Mouse (Mus musculus) Patski (cell line): ENCODE measurements around the gene Gpalpp1. TPM values are rescaled to one million over a fixed set of nuclear protein-coding genes. Genes with fewer than 3 reads are reported as not detected.

ENCODE experiments used
- ATAC-seq: fragments of 100-300 bp; one replicate; pipeline ENCODE4 v1.8.0; 2021
- CTCF ChIA-PET: fragments of 350-600 bp; sonication (Branson Sonifier 250); formaldehyde crosslinking; loops from one replicate; lab custom pipeline; 2022; ENCODE audit warnings: inconsistent platforms; lab: Charles Lee
- POLR2A ChIA-PET: fragments of 350-600 bp; sonication (Branson Sonifier 250); formaldehyde crosslinking; loops from one replicate; lab custom pipeline; 2022; ENCODE audit warnings: antibody characterized with exemption, inconsistent platforms; lab: Charles Lee
- DNase-seq: peaks from one replicate; pipeline ENCODE4 v3.0.0-alpha.2; 2011; ENCODE audit warnings: low read depth, low spot score
- H3K27me3 ChIP-seq: fragments of 371-371 bp; one replicate; pipeline ENCODE4 v1.5.1; 2021
- CTCF ChIP-seq: fragments of 100-300 bp; IDR thresholded peaks from one replicate; pipeline ENCODE4 v1.5.1; 2021
- in situ Hi-C: fragments of 300-500 bp; cut with MboI; formaldehyde crosslinking; loops from 3 replicates; pipeline ENCODE4 v1.11.1; 2018; ENCODE audit warnings: low pct_unique_long_range_greater_than_20kb, mixed read lengths
- polyA plus RNA-seq: library from polyadenylated mRNA; unstranded; gene quantifications from one replicate; pipeline ENCODE4 v1.2.3, GENCODE M21; 2021

Gpalpp1 gene
- polyA plus RNA-seq, 1 experiment from 2014 or later = 18.9 TPM

DNA sequence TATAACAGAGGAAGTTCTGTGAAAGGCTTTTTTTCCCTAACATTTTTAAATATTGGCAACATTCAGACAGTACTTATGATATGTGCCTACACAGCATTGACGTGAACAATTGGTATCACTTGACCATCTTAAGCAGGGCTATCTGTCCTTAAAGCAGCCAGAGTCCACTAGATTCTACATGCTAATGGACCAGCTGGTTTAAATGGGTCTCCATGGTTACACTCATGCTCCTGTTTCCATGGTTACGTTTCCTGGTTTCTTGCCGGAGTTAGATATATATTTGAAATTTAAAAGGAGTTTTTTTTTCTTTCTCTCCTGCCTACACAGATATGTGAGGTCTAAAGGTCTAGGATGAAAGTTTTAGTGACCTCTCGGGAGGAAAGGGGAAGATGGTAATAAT is 34.0 kb downstream of the Gpalpp1 start:
- POLR2A ChIA-PET = interaction anchor here (0.6 to 1.0 kb wide), 3 partner anchors 44 to 148 kb away, joined by 3 to 5 read pairs (median 5); no protein-coding TSS in a partner anchor
- CTCF ChIA-PET = interaction anchor here (0.8 to 3.4 kb wide), 11 partner anchors 8 to 221 kb away, joined by 3 to 21 read pairs (median 4); no protein-coding TSS in a partner anchor
- no peak for DNase-seq
- H3K27me3 ChIP-seq = no peaks in the 10 kb centered on the region
- in situ Hi-C loops = loop anchor here (5.0 kb wide), 1 partner anchor 179 kb away; no protein-coding TSS in a partner anchor
- TF ChIP-seq CTCF = no peak
- no peak for ATAC-seq

DNA sequence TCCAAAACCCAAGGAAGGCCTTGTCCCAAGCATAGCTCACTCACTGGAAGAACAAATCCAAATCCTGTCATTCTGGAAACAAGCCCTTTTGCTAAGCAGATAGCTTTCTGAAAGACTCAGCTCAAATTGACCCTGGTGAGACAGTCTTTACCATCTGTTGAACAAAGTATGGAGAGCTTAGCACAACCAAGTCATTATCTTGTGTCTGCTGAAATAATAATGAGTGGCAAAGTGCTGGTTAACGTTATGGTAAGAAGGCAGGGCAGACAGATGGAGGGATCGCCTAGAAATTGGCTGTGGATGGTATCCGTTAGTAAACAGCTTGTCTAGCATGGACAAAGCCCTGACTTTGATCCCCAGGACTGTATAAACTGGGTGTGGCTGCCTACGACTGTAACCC is 34.8 kb downstream of the Gpalpp1 start:
- ChIA-PET CTCF (interaction anchor here (0.8 to 3.4 kb wide), 8 partner anchors 44 to 204 kb away, joined by 3 to 21 read pairs (median 4); no protein-coding TSS in a partner anchor), POLR2A (interaction anchor here (0.7 to 1.0 kb wide), 3 partner anchors 154 to 199 kb away, joined by 3 to 11 read pairs (median 4); no protein-coding TSS in a partner anchor)
- ATAC-seq (no peak), DNase-seq (no peak)
- TF ChIP-seq CTCF = no peak
- in situ Hi-C loops = loop anchor here (5.0 kb wide), 1 partner anchor 178 kb away; no protein-coding TSS in a partner anchor
- H3K27me3 ChIP-seq = no peaks in the 10 kb centered on the region

GRCm38 (mm10) chr14:76074206-76074605 is 36.4 kb downstream of the Gpalpp1 start:
- in situ Hi-C loops = no loop called here
- no peak for TF ChIP-seq CTCF
- ATAC-seq = no peak
- CTCF ChIA-PET = interaction anchor here (0.8 kb wide), 1 partner anchor 172 kb away, joined by 3 read pairs; no protein-coding TSS in a partner anchor
- H3K27me3 ChIP-seq = no peaks in the 10 kb centered on the region
- POLR2A ChIA-PET = interaction anchor here (1.0 to 1.3 kb wide), 2 partner anchors 14 to 80 kb away, joined by 3 to 4 read pairs; no protein-coding TSS in a partner anchor
- DNase-seq = no peak

DNA sequence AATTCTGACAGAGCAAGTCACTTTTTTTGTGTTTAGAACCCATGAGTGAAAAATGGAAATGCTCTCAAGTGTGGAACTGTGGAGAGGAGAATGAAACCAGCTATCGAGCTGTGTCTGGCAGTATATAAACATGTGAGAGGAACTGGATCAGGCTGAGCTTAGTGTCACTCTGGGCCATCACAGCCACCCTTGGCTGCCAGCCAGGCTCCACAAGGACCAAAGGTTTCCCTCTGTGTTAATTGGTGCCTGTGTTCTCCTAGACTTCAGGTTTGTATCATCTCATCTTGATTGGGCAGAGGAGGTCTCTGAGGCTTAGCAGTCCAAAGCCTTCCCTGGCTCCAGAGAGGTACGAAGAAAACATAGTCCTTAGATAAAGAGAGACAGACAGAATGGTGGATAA is 37.9 kb downstream of the Gpalpp1 start:
- DNase-seq = no peak
- no peaks in the 10 kb centered on the region for H3K27me3 ChIP-seq
- in situ Hi-C loops = no loop called here
- ChIA-PET POLR2A (no interaction called here), CTCF (no interaction called here)
- ATAC-seq = no peak
- no peak for TF ChIP-seq CTCF

- ChIA-PET CTCF (interaction anchor here (1.4 kb wide), 1 partner anchor 21 kb away, joined by 3 read pairs; no protein-coding TSS in a partner anchor), POLR2A (interaction anchor here (0.5 to 3.0 kb wide), 2 partner anchors 9 to 24 kb away, joined by 3 to 7 read pairs; no protein-coding TSS in a partner anchor)
- peaks cover 5% of the 10 kb centered on the region for H3K27me3 ChIP-seq
- ATAC-seq (peak; percentile 35), DNase-seq (peak; percentile 72)
- no peak for TF ChIP-seq CTCF
- in situ Hi-C loops = no loop called here
These were observed 41.3 kb downstream of the Gpalpp1 start for GRCm38 (mm10) chr14:76069296-76069695.

DNA sequence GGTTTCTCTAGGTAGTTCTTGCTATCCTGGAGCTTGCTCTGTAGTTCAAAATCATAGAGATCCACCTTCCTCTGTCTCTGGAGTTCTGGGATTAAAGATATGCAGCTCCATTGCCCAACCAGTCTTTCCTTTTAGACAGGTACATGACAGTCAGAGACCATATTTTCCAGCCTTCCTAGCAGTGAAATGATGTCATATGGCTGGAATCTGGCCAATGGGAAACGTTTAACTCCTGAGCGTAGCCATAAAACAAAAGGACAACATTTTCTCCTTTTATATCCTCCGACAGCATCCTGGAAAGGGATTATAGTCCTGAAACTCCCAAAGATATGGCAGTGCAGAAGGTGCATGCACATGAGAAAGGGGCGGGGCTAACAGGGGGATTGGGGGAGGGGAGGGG is 42.3 kb downstream of the Gpalpp1 start:
- H3K27me3 ChIP-seq = peaks cover 5% of the 10 kb centered on the region
- ATAC-seq (no peak), DNase-seq (no peak)
- POLR2A ChIA-PET = interaction anchor here (0.8 to 3.0 kb wide), 2 partner anchors 8 to 17 kb away, joined by 5 to 7 read pairs; no protein-coding TSS in a partner anchor
- no peak for TF ChIP-seq CTCF
- CTCF ChIA-PET = interaction anchor here (0.6 to 1.7 kb wide), 3 partner anchors 13 to 304 kb away, joined by 3 to 4 read pairs (median 4); no protein-coding TSS in a partner anchor
- in situ Hi-C loops = no loop called here

- in situ Hi-C loops = no loop called here
- ChIA-PET CTCF (interaction anchor here (1.1 to 1.7 kb wide), 3 partner anchors 12 to 22 kb away, joined by 3 to 4 read pairs (median 3); no protein-coding TSS in a partner anchor), POLR2A (no interaction called here)
- DNase-seq (no peak), ATAC-seq (no peak)
- peaks cover 5% of the 10 kb centered on the region for H3K27me3 ChIP-seq
- no peak for TF ChIP-seq CTCF
These were observed 43.3 kb downstream of the Gpalpp1 start for GRCm38 (mm10) chr14:76067237-76067636.

GRCm38 (mm10) chr14:76059441-76059840 is 51.1 kb downstream of the Gpalpp1 start:
- in situ Hi-C loops = no loop called here
- H3K27me3 ChIP-seq = peaks cover 6% of the 10 kb centered on the region
- POLR2A ChIA-PET = interaction anchor here (0.6 to 1.8 kb wide), 3 partner anchors 10 to 40 kb away, joined by 3 to 7 read pairs (median 4); no protein-coding TSS in a partner anchor
- DNase-seq = no peak
- CTCF ChIA-PET = interaction anchor here (0.9 to 1.2 kb wide), 2 partner anchors 10 to 24 kb away, joined by 3 to 4 read pairs; no protein-coding TSS in a partner anchor
- TF ChIP-seq CTCF = no peak
- no peak for ATAC-seq

- POLR2A ChIA-PET = no interaction called here
These were observed 56.8 kb downstream of the Gpalpp1 start for GRCm38 (mm10) chr14:76053726-76054125.

GRCm38 (mm10) chr14:76051966-76052365 is 58.6 kb downstream of the Gpalpp1 start:
- in situ Hi-C loops = no loop called here
- TF ChIP-seq CTCF = no peak
- POLR2A ChIA-PET = interaction anchor here (0.5 kb wide), 1 partner anchor 16 kb away, joined by 5 read pairs; no protein-coding TSS in a partner anchor
- H3K27me3 ChIP-seq = no peaks in the 10 kb centered on the region
- DNase-seq = no peak
- CTCF ChIA-PET = no interaction called here
- ATAC-seq = no peak

More at GRCm38 (mm10) chr14:76053726-76054125, 56.8 kb downstream of the Gpalpp1 start:
- H3K27me3 ChIP-seq = peaks cover 6% of the 10 kb centered on the region
- TF ChIP-seq CTCF = no peak
- in situ Hi-C loops = no loop called here
- no peak for ATAC-seq
- DNase-seq = no peak
- CTCF ChIA-PET = no interaction called here
